Comparison of ENCODE assay signal across 8 mouse cellular contexts in the genomic region with DNA sequence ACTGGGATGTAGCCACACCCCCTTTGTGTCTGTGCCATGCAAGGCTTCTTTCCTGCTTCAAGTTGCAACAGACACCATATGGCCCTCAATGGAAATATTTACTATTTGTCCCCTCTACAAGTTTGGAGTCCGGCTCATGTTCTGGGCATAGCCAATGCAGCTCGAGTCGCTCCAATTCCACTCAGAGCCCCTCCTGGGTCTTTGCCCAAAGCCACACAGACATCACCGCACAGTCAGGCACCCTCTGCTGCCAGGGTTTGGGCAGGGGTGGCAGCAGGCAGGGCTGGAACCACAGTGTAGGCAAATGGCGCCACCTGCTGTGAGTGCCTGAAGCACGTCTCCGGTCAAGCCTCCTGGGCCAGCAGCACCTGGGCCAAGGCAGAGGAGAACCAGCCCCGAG. TPM values are rescaled to one million over a fixed set of nuclear protein-coding genes. Genes with fewer than 3 reads are reported as not detected.
DNase-seq lines count a peak whose midpoint lies in the region; ATAC-seq and TF ChIP-seq lines count a peak whose summit lies in the region.

No protein-coding gene starts in this region.

- H3K27ac ChIP-seq in liver, embryonic 12.5 days = no peak overlapping the region
- H3K27ac ChIP-seq in limb, embryonic 15.5 days = peak overlapping the region; percentile 38; the same call in 1 of the 2 replicates
- H3K27ac ChIP-seq in stomach, embryonic 14.5 days (ENCODE audit: low read length) = no peak overlapping the region; the same call in 1 of the 2 replicates

- H3K79me2 ChIP-seq in myocyte (ENCODE audit: control insufficient read depth, insufficient read depth) = no peaks in the 10 kb centered on the region

- H3K9ac ChIP-seq in liver, embryonic 12.5 days = no peak overlapping the region
- no peak overlapping the region for H3K9ac ChIP-seq in limb, embryonic 15.5 days
- H3K9ac ChIP-seq in stomach, embryonic 14.5 days (replicated peaks; ENCODE audit: low read depth, low read length) = no peak overlapping the region

- H3K4me3 ChIP-seq in liver, embryonic 12.5 days = no peak overlapping the region
- H3K4me3 ChIP-seq in limb, embryonic 15.5 days = no peak overlapping the region
- H3K4me3 ChIP-seq in myocyte = no peak overlapping the region
- H3K4me3 ChIP-seq in stomach, embryonic 14.5 days (ENCODE audit: low read depth, low read length) = no peak overlapping the region

- H3K9me3 ChIP-seq in liver, embryonic 12.5 days (replicated peaks) = no peaks in the 10 kb centered on the region
- H3K9me3 ChIP-seq in limb, embryonic 15.5 days = no peaks in the 10 kb centered on the region
- no peaks in the 10 kb centered on the region for H3K9me3 ChIP-seq in stomach, embryonic 14.5 days (ENCODE audit: control insufficient read depth, low read depth, low read length)

- ATAC-seq in liver, embryonic 12.5 days = no peak
- peak; percentile 94 for ATAC-seq in common myeloid progenitor, adult 5-6 weeks (replicated peaks; ENCODE audit: low read depth, poor library complexity, severe bottlenecking)
- ATAC-seq in limb, embryonic 15.5 days (ENCODE audit: insufficient number of reproducible peaks, low FRiP score, low TSS enrichment, low read depth) = 0 out of 2 replicates have a peak, but pooled peaks have one; percentile 25
- ATAC-seq in stomach, embryonic 14.5 days (ENCODE audit: insufficient number of reproducible peaks, insufficient read depth, low FRiP score, low read depth) = peak; percentile 50; the same call in 1 of the 2 replicates

- H3K27me3 ChIP-seq in liver, embryonic 12.5 days (replicated peaks) = peaks cover 6% of the 10 kb centered on the region; the same call in 1 of the 2 replicates
- H3K27me3 ChIP-seq in limb, embryonic 15.5 days = peaks cover 12% of the 10 kb centered on the region
- no peaks in the 10 kb centered on the region for H3K27me3 ChIP-seq in myocyte (ENCODE audit: control insufficient read depth, insufficient read depth, insufficient read length)
- no peaks in the 10 kb centered on the region for H3K27me3 ChIP-seq in stomach, embryonic 14.5 days (ENCODE audit: control insufficient read depth, insufficient read depth, low read length)

- TF ChIP-seq POLR2A in myocyte (IDR thresholded peaks at IDR 0.05; ENCODE audit: insufficient read length, low read depth) = no peak

- WGBS in liver, embryonic 12.5 days (ENCODE audit: insufficient replicate concordance) = 38% methylated on average over 8 of the region's 8 CpGs
- whole genome bisulfite sequencing in limb, embryonic 15.5 days = 15% methylated on average over 8 of the region's 8 CpGs
- 24% methylated on average over 8 of the region's 8 CpGs for WGBS in stomach, embryonic 14.5 days

- H3K36me3 ChIP-seq in liver, embryonic 12.5 days = peaks cover 36% of the 10 kb centered on the region
- peaks cover 32% of the 10 kb centered on the region for H3K36me3 ChIP-seq in limb, embryonic 15.5 days
- no peaks in the 10 kb centered on the region for H3K36me3 ChIP-seq in myocyte (ENCODE audit: control insufficient read depth, insufficient read depth)
- peaks cover 14% of the 10 kb centered on the region; the same call in 1 of the 2 replicates for H3K36me3 ChIP-seq in stomach, embryonic 14.5 days (ENCODE audit: control insufficient read depth, insufficient read depth, low read length)

- H3K4me1 ChIP-seq in liver, embryonic 12.5 days = no peaks in the 10 kb centered on the region
- H3K4me1 ChIP-seq in limb, embryonic 15.5 days = peaks cover 14% of the 10 kb centered on the region
- no peaks in the 10 kb centered on the region for H3K4me1 ChIP-seq in stomach, embryonic 14.5 days (ENCODE audit: control insufficient read depth, insufficient read depth, low read length)

- no peak overlapping the region for H3K4me2 ChIP-seq in liver, embryonic 12.5 days
- H3K4me2 ChIP-seq in limb, embryonic 15.5 days = no peak overlapping the region
- H3K4me2 ChIP-seq in myocyte (ENCODE audit: low read depth) = no peak overlapping the region
- no peak overlapping the region for H3K4me2 ChIP-seq in stomach, embryonic 14.5 days (replicated peaks; ENCODE audit: low read depth, low read length)

- H3ac ChIP-seq in myocyte (ENCODE audit: control insufficient read depth, insufficient read length) = no peak overlapping the region

- peak; percentile 50 for DNase-seq in liver
- DNase-seq in gastrocnemius, postnatal 10 days = peak; percentile 74
- peak; percentile 81 for DNase-seq in kidney, adult 9 months

TF ChIP-seq in myocyte, 11 proteins besides CTCF, POLR2A, EP300 and RAD21:
- peak in 2 of 3 experiments; percentile 24 to 47 for TF ChIP-seq MYOD1 (IDR thresholded peaks at IDR 0.05; ENCODE audit: control insufficient read depth in 1 of 3, insufficient read length in 2 of 3, low read depth in 2 of 3)
- TF ChIP-seq E2F4 (IDR thresholded peaks at IDR 0.05; ENCODE audit: insufficient read depth) = no peak
- TF ChIP-seq MYOG (IDR thresholded peaks at IDR 0.05; ENCODE audit: control insufficient read depth in 1 of 3, insufficient read depth in 1 of 3, insufficient read length in 2 of 3, low read depth in 2 of 3) = peak in 1 of 3 experiments; percentile 64
- TF ChIP-seq TCF3 (IDR thresholded peaks at IDR 0.05; ENCODE audit: insufficient read length, low read depth) = no peak
- no peak for TF ChIP-seq TCF12 (IDR thresholded peaks at IDR 0.05; ENCODE audit: insufficient read depth, poor library complexity, severe bottlenecking)
- TF ChIP-seq POLR2AphosphoS2 (IDR thresholded peaks at IDR 0.05; ENCODE audit: insufficient read length, low read depth) = peak; percentile 56
TF ChIP-seq in myocyte: peak in this region for 3.

RNA-seq across cellular contexts. Expression of a gene that starts 11.8 kb away (rescaled TPM):
- 41.6 and 46.2 TPM in 2 replicates for polyA plus RNA-seq in liver, embryonic 12.5 days (2016; fragmentation: Nextera tagmentation; extraction: Ambion mirVana)
- total RNA-seq in common myeloid progenitor, adult 5-6 weeks (2017) = 34.9 and 47.0 TPM in 2 replicates
- 10 to 100 TPM; 17.5 to 18.6 TPM for total RNA-seq in gastrocnemius, postnatal 10 days (2021)
- polyA plus RNA-seq in limb, embryonic 15.5 days (2015; fragmentation: Nextera tagmentation; extraction: Ambion mirVana) = 53.3 and 61.8 TPM in 2 replicates
- 50.3 TPM for polyA plus RNA-seq in myocyte (2012; fragmentation: generic; extraction: Trizol)
- 42.5 and 43.5 TPM in 2 replicates for polyA plus RNA-seq in stomach, embryonic 14.5 days (2014; fragmentation: Nextera tagmentation; extraction: Ambion mirVana)

RNA-seq across cellular contexts. Expression of a gene that starts 41.2 kb away (rescaled TPM):
- polyA plus RNA-seq in liver, embryonic 12.5 days (2016; fragmentation: Nextera tagmentation; extraction: Ambion mirVana) = 0.04 and 0.07 TPM in 2 replicates
- total RNA-seq in common myeloid progenitor, adult 5-6 weeks (2017) = not detected in 2 replicates
- total RNA-seq in gastrocnemius, postnatal 10 days (2021) = under 1 TPM; 0.07 to 0.25 TPM
- polyA plus RNA-seq in limb, embryonic 15.5 days (2015; fragmentation: Nextera tagmentation; extraction: Ambion mirVana) = 0.19 and 0.24 TPM in 2 replicates
- 1.5 TPM for polyA plus RNA-seq in myocyte (2012; fragmentation: generic; extraction: Trizol)
- polyA plus RNA-seq in stomach, embryonic 14.5 days (2014; fragmentation: Nextera tagmentation; extraction: Ambion mirVana) = 0.27 and 0.32 TPM in 2 replicates

RNA-seq across cellular contexts. Expression of a gene that starts 50.5 kb away (rescaled TPM):
- polyA plus RNA-seq in liver, embryonic 12.5 days (2016; fragmentation: Nextera tagmentation; extraction: Ambion mirVana) = 20.5 and 21.7 TPM in 2 replicates
- total RNA-seq in common myeloid progenitor, adult 5-6 weeks (2017) = 17.4 and 29.7 TPM in 2 replicates
- 10 to 100 TPM; 20.3 to 24.3 TPM for total RNA-seq in gastrocnemius, postnatal 10 days (2021)
- polyA plus RNA-seq in limb, embryonic 15.5 days (2015; fragmentation: Nextera tagmentation; extraction: Ambion mirVana) = 77.4 and 80.9 TPM in 2 replicates
- 20.4 TPM for polyA plus RNA-seq in myocyte (2012; fragmentation: generic; extraction: Trizol)
- 66.4 and 77.8 TPM in 2 replicates for polyA plus RNA-seq in stomach, embryonic 14.5 days (2014; fragmentation: Nextera tagmentation; extraction: Ambion mirVana)
